Mouse (Mus musculus): ENCODE measurements around the gene Eno2. TPM values are rescaled to one million over a fixed set of nuclear protein-coding genes. Genes with fewer than 3 reads are reported as not detected.

Gene Eno2
- 10.7 and 10.9 TPM in 2 replicates for polyA plus RNA-seq (2015; fragmentation: Nextera tagmentation; extraction: Ambion mirVana)

GRCm38 (mm10) chr6:124769101-124769765, at the start of gene Eno2:
Gene Eno2, minus strand, starts transcription at chr6:124769673.
- Histone ChIP-seq H3K36me3 (0 out of 2 replicates have a peak, but pooled peaks cover 4% of the 10 kb centered on the region), H3K27ac (no peak within 1 kb of the TSS)
- under 1% methylated on average over 53 of the region's 54 CpGs for WGBS

GRCm38 (mm10) chr6:124817971-124818370, 48.5 kb upstream of the Eno2 start:
- peaks cover 80% of the 10 kb centered on the region for H3K36me3 ChIP-seq
- no peak overlapping the region for H3K27ac ChIP-seq
- no peak overlapping the region for H3K4me3 ChIP-seq
- 90% methylated on average over 8 of the region's 8 CpGs for WGBS
- H3K4me2 ChIP-seq, result no peak overlapping the region
- no peaks in the 10 kb centered on the region for H3K27me3 ChIP-seq
- ATAC-seq (ENCODE audit: insufficient number of reproducible peaks, insufficient read depth, low FRiP score, low TSS enrichment, low read depth), result no peak
- peaks cover 12% of the 10 kb centered on the region for H3K4me1 ChIP-seq
- H3K9ac ChIP-seq, result no peak overlapping the region
- no peaks in the 10 kb centered on the region for H3K9me3 ChIP-seq

More at GRCm38 (mm10) chr6:124769101-124769765, at the start of gene Eno2:
- Histone ChIP-seq H3K9ac (peak within 1 kb of the TSS; percentile 77), H3K27me3 (peaks cover 16% of the 10 kb centered on the region), H3K4me2 (peak within 1 kb of the TSS; percentile 92), H3K4me1 (peaks cover 30% of the 10 kb centered on the region), H3K9me3 (no peaks in the 10 kb centered on the region), H3K4me3 (peak within 1 kb of the TSS; percentile 61)
- ATAC-seq (ENCODE audit: insufficient number of reproducible peaks, insufficient read depth, low FRiP score, low TSS enrichment, low read depth), result peak; percentile 67; the same call in 1 of the 2 replicates

- Histone ChIP-seq H3K9ac (0 out of 2 replicates have a peak overlapping the region, but pooled peaks have one; percentile 21), H3K4me2 (no peak overlapping the region), H3K9me3 (no peaks in the 10 kb centered on the region), H3K4me1 (peaks cover 16% of the 10 kb centered on the region), H3K36me3 (peaks cover 76% of the 10 kb centered on the region), H3K4me3 (no peak overlapping the region), H3K27me3 (no peaks in the 10 kb centered on the region), H3K27ac (no peak overlapping the region)
- WGBS, result 96% methylated on average over 8 of the region's 8 CpGs
- no peak for ATAC-seq (ENCODE audit: insufficient number of reproducible peaks, insufficient read depth, low FRiP score, low TSS enrichment, low read depth)
These were observed 48.1 kb upstream of the Eno2 start for GRCm38 (mm10) chr6:124817563-124817962.

GRCm38 (mm10) chr6:124817125-124817524, 47.7 kb upstream of the Eno2 start:
- Histone ChIP-seq H3K27ac (no peak overlapping the region), H3K36me3 (peaks cover 76% of the 10 kb centered on the region), H3K4me1 (peaks cover 20% of the 10 kb centered on the region), H3K27me3 (no peaks in the 10 kb centered on the region), H3K9me3 (no peaks in the 10 kb centered on the region), H3K4me3 (no peak overlapping the region), H3K9ac (no peak overlapping the region), H3K4me2 (no peak overlapping the region)
- 94% methylated on average over 11 of the region's 11 CpGs for WGBS
- no peak for ATAC-seq (ENCODE audit: insufficient number of reproducible peaks, insufficient read depth, low FRiP score, low TSS enrichment, low read depth)

GRCm38 (mm10) chr6:124816611-124817010, 47.1 kb upstream of the Eno2 start:
- Histone ChIP-seq H3K27ac (no peak overlapping the region), H3K9me3 (no peaks in the 10 kb centered on the region), H3K4me1 (peaks cover 25% of the 10 kb centered on the region), H3K4me2 (no peak overlapping the region), H3K27me3 (no peaks in the 10 kb centered on the region), H3K9ac (no peak overlapping the region), H3K4me3 (no peak overlapping the region), H3K36me3 (peaks cover 76% of the 10 kb centered on the region)
- WGBS, result 86% methylated on average over 4 of the region's 4 CpGs
- ATAC-seq (ENCODE audit: insufficient number of reproducible peaks, insufficient read depth, low FRiP score, low TSS enrichment, low read depth), result no peak

GRCm38 (mm10) chr6:124814858-124815774, 45.6 kb upstream of the Eno2 start:
- Histone ChIP-seq H3K36me3 (peaks cover 74% of the 10 kb centered on the region), H3K9me3 (no peaks in the 10 kb centered on the region), H3K9ac (peak overlapping the region; percentile 89; the same call in 1 of the 2 replicates), H3K4me3 (no peak overlapping the region), H3K27me3 (no peaks in the 10 kb centered on the region), H3K4me2 (peak overlapping the region; percentile 92; the same call in 1 of the 2 replicates), H3K4me1 (peaks cover 33% of the 10 kb centered on the region), H3K27ac (no peak overlapping the region; the same call in 1 of the 2 replicates)
- no peak for ATAC-seq (ENCODE audit: insufficient number of reproducible peaks, insufficient read depth, low FRiP score, low TSS enrichment, low read depth)
- 72% methylated on average over 9 of the region's 9 CpGs for WGBS

- WGBS, result 44% methylated on average over 8 of the region's 8 CpGs
- peak overlapping the region; percentile 92 for H3K27ac ChIP-seq
These were observed 45.0 kb upstream of the Eno2 start for GRCm38 (mm10) chr6:124814448-124814847.

GRCm38 (mm10) chr6:124813933-124814332, 44.5 kb upstream of the Eno2 start, which contains the start of gene Tpi1:
Gene Tpi1, minus strand, starts transcription at chr6:124814296.
- H3K4me3 ChIP-seq, result peak within 1 kb of the TSS; percentile 73
- H3K9me3 ChIP-seq, result no peaks in the 10 kb centered on the region
- peak within 1 kb of the TSS; percentile 89 for H3K9ac ChIP-seq
- peaks cover 64% of the 10 kb centered on the region for H3K36me3 ChIP-seq
- H3K27ac ChIP-seq, result peak within 1 kb of the TSS; percentile 92
- H3K27me3 ChIP-seq, result no peaks in the 10 kb centered on the region
- ATAC-seq (ENCODE audit: insufficient number of reproducible peaks, insufficient read depth, low FRiP score, low TSS enrichment, low read depth), result peak; percentile 88
- peaks cover 43% of the 10 kb centered on the region for H3K4me1 ChIP-seq
- H3K4me2 ChIP-seq, result peak within 1 kb of the TSS; percentile 92
- WGBS, result 0% methylated on average over 22 of the region's 22 CpGs

More at GRCm38 (mm10) chr6:124814448-124814847, 45.0 kb upstream of the Eno2 start:
- Histone ChIP-seq H3K4me3 (peak overlapping the region; percentile 73), H3K4me2 (peak overlapping the region; percentile 92), H3K9ac (peak overlapping the region; percentile 89), H3K4me1 (peaks cover 40% of the 10 kb centered on the region), H3K27me3 (no peaks in the 10 kb centered on the region), H3K9me3 (no peaks in the 10 kb centered on the region), H3K36me3 (peaks cover 69% of the 10 kb centered on the region)
- ATAC-seq (ENCODE audit: insufficient number of reproducible peaks, insufficient read depth, low FRiP score, low TSS enrichment, low read depth), result peak; percentile 8; the same call in 1 of the 2 replicates

GRCm38 (mm10) chr6:124813496-124813895, 44.0 kb upstream of the Eno2 start:
- 0% methylated on average over 18 of the region's 18 CpGs for WGBS

GRCm38 (mm10) chr6:124812848-124813247, 43.4 kb upstream of the Eno2 start:
- H3K9ac ChIP-seq, result peak overlapping the region; percentile 89
- peaks cover 53% of the 10 kb centered on the region for H3K36me3 ChIP-seq
- 14% methylated on average over 9 of the region's 9 CpGs for WGBS
- H3K4me1 ChIP-seq, result peaks cover 47% of the 10 kb centered on the region
- peak overlapping the region; percentile 92 for H3K27ac ChIP-seq
- no peaks in the 10 kb centered on the region for H3K27me3 ChIP-seq
- no peaks in the 10 kb centered on the region for H3K9me3 ChIP-seq
- ATAC-seq (ENCODE audit: insufficient number of reproducible peaks, insufficient read depth, low FRiP score, low TSS enrichment, low read depth), result no peak
- peak overlapping the region; percentile 73 for H3K4me3 ChIP-seq
- peak overlapping the region; percentile 92 for H3K4me2 ChIP-seq

More at GRCm38 (mm10) chr6:124813496-124813895, 44.0 kb upstream of the Eno2 start:
- no peaks in the 10 kb centered on the region for H3K9me3 ChIP-seq
- peak overlapping the region; percentile 73 for H3K4me3 ChIP-seq
- peak; percentile 70 for ATAC-seq (ENCODE audit: insufficient number of reproducible peaks, insufficient read depth, low FRiP score, low TSS enrichment, low read depth)
- peak overlapping the region; percentile 92 for H3K27ac ChIP-seq
- H3K4me1 ChIP-seq, result peaks cover 43% of the 10 kb centered on the region
- H3K9ac ChIP-seq, result peak overlapping the region; percentile 89
- peaks cover 59% of the 10 kb centered on the region for H3K36me3 ChIP-seq
- H3K27me3 ChIP-seq, result no peaks in the 10 kb centered on the region
- peak overlapping the region; percentile 92 for H3K4me2 ChIP-seq

Measured in embryonic facial prominence, embryonic 13.5 days (tissue).